Mouse (Mus musculus) neural tube, embryonic 13.5 days (tissue): ENCODE data around the gene Nav2. TPM values are rescaled to one million over a fixed set of nuclear protein-coding genes. Genes with fewer than 3 reads are reported as not detected.

Experiments used
- ATAC-seq: fragments of 200-750 bp; cut with Nextera tagmentation; 2 replicates; pipeline ENCODE4 v1.8.0; 2017; ENCODE audit warnings: low read depth, mild to moderate bottlenecking, moderate TSS enrichment, moderate library complexity
- H3K27ac ChIP-seq: fragments of 300-500 bp; sonication (generic); replicated peaks from 2 replicates; pipeline ENCODE4 v1.5.1; 2015; ENCODE audit warnings: moderate library complexity, mild to moderate bottlenecking, inconsistent platforms
- H3K27me3 ChIP-seq: fragments of 300-500 bp; sonication (generic); 2 replicates; pipeline ENCODE4 v1.6.1; 2015; ENCODE audit warnings: mild to moderate bottlenecking, inconsistent platforms
- H3K36me3 ChIP-seq: fragments of 300-500 bp; sonication (generic); 2 replicates; pipeline ENCODE4 v1.6.1; 2015; ENCODE audit warnings: mild to moderate bottlenecking, inconsistent platforms
- H3K4me1 ChIP-seq: fragments of 300-500 bp; sonication (generic); replicated peaks from 2 replicates; pipeline ENCODE4 v1.6.1; 2015; ENCODE audit warnings: inconsistent platforms
- H3K4me2 ChIP-seq: fragments of 300-500 bp; sonication (generic); 2 replicates; pipeline ENCODE4 v1.6.1; 2015; ENCODE audit warnings: inconsistent platforms, mild to moderate bottlenecking, moderate library complexity
- H3K4me3 ChIP-seq: fragments of 300-500 bp; sonication (generic); 2 replicates; pipeline ENCODE4 v1.5.1; 2015; ENCODE audit warnings: mild to moderate bottlenecking, inconsistent platforms
- H3K9ac ChIP-seq: fragments of 300-500 bp; sonication (generic); 2 replicates; pipeline ENCODE4 v1.6.1; 2015; ENCODE audit warnings: moderate library complexity, mild to moderate bottlenecking, inconsistent platforms
- H3K9me3 ChIP-seq: fragments of 300-500 bp; sonication (generic); 2 replicates; pipeline ENCODE4 v1.6.1; 2016; ENCODE audit warnings: inconsistent platforms
- WGBS: fragments of 180-500 bp; shearing (Covaris S2); methylation state at CpG from one replicate; pipeline ENCODE4 v1.1.7; 2015; 5-methylcytosine and 5-hydroxymethylcytosine counted together
- polyA plus RNA-seq: library from polyadenylated mRNA; unstranded; fragments of >200 nt; fragmentation: Nextera tagmentation; extraction: Ambion mirVana; gene quantifications from 2 replicates; pipeline ENCODE4 v1.2.1, GENCODE M21; 2015

Nav2 gene
- polyA plus RNA-seq = 19.6 and 19.9 TPM in 2 replicates

DNA sequence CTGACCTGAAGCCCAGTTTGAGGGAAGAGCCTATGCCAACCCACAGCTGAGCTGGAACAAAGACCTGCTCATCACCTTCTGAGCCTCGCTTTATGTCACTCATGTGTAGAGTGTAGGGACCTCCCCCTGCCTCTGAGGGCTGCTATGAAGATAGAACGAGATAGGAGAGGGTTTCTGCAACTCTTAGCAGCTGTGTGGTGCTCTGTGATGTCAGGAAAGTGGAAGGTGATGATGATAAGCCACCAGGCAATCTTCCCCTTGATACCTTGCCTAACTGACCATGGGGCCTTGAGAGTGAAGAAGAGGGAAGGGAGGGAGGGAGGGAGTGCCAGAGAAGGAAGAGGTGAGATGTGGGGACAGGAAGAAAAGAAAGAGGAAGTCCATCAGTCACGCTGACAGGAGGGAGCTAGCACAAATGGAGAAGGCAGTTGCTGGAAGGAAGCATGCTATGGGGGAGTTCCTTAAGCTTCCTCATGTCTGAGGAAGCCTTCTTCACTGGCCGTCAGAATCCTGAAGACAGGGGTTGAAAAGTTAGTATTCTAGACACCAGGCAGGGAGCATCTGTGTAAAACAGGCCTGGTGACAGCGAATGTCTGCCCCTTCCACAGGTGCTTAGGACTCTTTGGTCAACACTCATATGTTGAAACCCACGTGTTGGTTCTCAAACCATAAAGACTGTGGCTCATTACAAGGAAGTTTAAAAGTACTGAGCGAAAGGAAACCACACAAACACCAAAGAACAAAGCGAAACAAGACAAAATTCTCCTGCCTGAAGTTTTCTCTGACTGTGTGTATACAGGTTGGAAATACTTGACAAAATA is at the start of gene Nav2:
TSS of gene Nav2 (plus strand) at position 196 of the 821 bp plus-strand sequence.
- no peak within 1 kb of the TSS for H3K4me3 ChIP-seq
- no peak for ATAC-seq
- H3K4me1 ChIP-seq = peaks cover 17% of the 10 kb centered on the region
- H3K9ac ChIP-seq = no peak within 1 kb of the TSS
- no peaks in the 10 kb centered on the region for H3K27me3 ChIP-seq
- 74% methylated on average over 8 of the region's 8 CpGs for WGBS
- no peak within 1 kb of the TSS for H3K4me2 ChIP-seq
- H3K36me3 ChIP-seq = no peaks in the 10 kb centered on the region
- H3K27ac ChIP-seq = no peak within 1 kb of the TSS
- no peaks in the 10 kb centered on the region for H3K9me3 ChIP-seq

- no peaks in the 10 kb centered on the region for H3K4me1 ChIP-seq
- H3K27ac ChIP-seq = no peak overlapping the region
- H3K27me3 ChIP-seq = no peaks in the 10 kb centered on the region
- H3K9ac ChIP-seq = no peak overlapping the region
- H3K4me3 ChIP-seq = no peak overlapping the region
- H3K36me3 ChIP-seq = no peaks in the 10 kb centered on the region
- 92% methylated on average over 4 of the region's 4 CpGs for WGBS
- no peaks in the 10 kb centered on the region for H3K9me3 ChIP-seq
- H3K4me2 ChIP-seq = no peak overlapping the region
- ATAC-seq = no peak
Observed at GRCm38 (mm10) chr7:48859362-48859761, 49.2 kb upstream of the Nav2 start.

DNA sequence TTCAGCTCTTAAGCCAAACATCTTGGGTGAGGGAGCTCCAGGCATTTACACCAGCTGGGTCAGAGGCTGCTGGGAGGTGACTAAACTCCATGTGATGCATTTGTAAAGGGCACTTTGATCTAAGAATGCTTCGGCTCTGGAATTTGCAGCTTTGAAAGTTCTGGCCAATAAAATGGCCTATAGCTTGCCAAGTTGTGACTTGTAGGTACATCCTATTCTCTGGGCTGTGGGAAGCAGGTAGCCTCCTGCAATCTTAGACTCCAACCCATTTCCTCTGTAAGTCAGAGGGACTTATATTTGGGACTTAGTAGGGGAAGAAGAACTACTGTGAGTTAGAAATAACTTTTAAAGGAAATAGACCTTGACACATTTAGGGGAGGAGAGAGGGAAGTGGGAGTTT is 47.6 kb upstream of the Nav2 start:
- Histone ChIP-seq H3K27me3 (no peaks in the 10 kb centered on the region), H3K9me3 (no peaks in the 10 kb centered on the region), H3K36me3 (no peaks in the 10 kb centered on the region), H3K4me2 (no peak overlapping the region), H3K27ac (no peak overlapping the region), H3K9ac (no peak overlapping the region), H3K4me3 (no peak overlapping the region), H3K4me1 (no peaks in the 10 kb centered on the region)
- no peak for ATAC-seq
- 40% methylated on average over 1 of the region's 1 CpGs for WGBS

DNA sequence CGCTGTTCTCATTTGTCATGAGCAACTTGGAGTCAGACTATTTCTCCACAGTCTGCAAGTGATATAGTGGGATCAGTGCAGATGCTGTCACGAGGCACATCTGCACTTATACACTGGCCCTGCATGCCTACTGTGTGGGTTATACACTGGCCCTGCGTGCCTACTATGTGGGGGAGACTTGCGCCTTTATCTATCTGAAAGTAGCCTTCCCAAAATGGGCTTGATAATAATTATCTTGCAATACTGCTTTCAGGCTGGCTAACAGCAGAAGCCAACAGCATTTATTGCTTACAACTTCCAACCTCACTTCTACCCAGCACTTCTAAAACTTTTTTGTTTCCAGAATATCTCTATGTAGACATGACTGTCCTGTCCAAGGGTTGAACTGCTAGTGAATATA is 46.7 kb upstream of the Nav2 start:
- H3K36me3 ChIP-seq = no peaks in the 10 kb centered on the region
- no peaks in the 10 kb centered on the region for H3K9me3 ChIP-seq
- no peak for ATAC-seq

GRCm38 (mm10) chr7:48864199-48864598 is 44.3 kb upstream of the Nav2 start:
- ATAC-seq = no peak
- Histone ChIP-seq H3K9me3 (no peaks in the 10 kb centered on the region), H3K4me1 (no peaks in the 10 kb centered on the region), H3K27ac (no peak overlapping the region), H3K27me3 (no peaks in the 10 kb centered on the region), H3K4me3 (no peak overlapping the region), H3K36me3 (no peaks in the 10 kb centered on the region), H3K9ac (no peak overlapping the region), H3K4me2 (no peak overlapping the region)

More for the DNA sequence above, 46.7 kb upstream of the Nav2 start:
- 94% methylated on average over 4 of the region's 4 CpGs for WGBS
- Histone ChIP-seq H3K9ac (no peak overlapping the region), H3K4me3 (no peak overlapping the region), H3K27ac (no peak overlapping the region), H3K4me2 (no peak overlapping the region), H3K27me3 (no peaks in the 10 kb centered on the region), H3K4me1 (no peaks in the 10 kb centered on the region)

DNA sequence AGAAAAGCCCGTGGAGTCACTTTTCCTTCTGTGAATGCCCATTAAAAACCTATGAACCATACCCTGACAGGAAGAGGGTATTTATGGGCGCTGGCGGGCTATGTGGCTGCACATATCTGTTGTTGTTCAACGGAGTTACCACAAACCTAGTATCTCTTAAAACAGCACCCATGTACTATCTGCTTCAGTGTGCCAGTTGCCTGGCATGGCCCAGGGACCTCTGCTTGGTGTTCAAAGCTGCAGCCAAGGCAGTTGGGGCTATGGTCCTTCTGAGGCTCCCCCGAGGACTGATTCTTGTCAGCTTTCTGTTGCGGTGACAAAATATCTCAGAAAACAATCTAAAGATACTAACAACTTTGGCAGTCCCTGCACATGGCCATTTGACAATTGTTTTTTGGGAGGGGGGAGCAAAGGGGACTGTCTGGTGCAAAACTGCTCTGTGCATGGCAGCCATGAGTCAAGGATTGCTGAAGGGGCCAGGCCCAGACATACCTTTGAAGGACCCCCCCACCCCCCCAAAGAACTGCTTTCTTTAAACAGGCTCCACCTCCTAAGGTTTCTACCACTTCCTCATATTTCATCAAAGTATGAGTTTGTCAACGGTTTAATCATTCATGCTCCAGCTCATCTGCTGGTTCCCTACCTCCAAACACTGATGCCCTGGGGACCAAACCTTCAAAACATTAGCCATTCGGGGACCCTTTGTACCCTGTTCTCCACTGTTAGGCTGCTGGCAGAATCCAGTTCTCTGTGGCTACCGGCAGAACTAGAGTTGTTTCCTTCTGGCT is 43.7 kb upstream of the Nav2 start:
- no peak for ATAC-seq
- WGBS = 89% methylated on average over 9 of the region's 9 CpGs
- Histone ChIP-seq H3K36me3 (no peaks in the 10 kb centered on the region), H3K9me3 (no peaks in the 10 kb centered on the region), H3K27ac (no peak overlapping the region), H3K4me2 (no peak overlapping the region), H3K4me3 (no peak overlapping the region), H3K27me3 (no peaks in the 10 kb centered on the region), H3K4me1 (no peaks in the 10 kb centered on the region), H3K9ac (no peak overlapping the region)

DNA sequence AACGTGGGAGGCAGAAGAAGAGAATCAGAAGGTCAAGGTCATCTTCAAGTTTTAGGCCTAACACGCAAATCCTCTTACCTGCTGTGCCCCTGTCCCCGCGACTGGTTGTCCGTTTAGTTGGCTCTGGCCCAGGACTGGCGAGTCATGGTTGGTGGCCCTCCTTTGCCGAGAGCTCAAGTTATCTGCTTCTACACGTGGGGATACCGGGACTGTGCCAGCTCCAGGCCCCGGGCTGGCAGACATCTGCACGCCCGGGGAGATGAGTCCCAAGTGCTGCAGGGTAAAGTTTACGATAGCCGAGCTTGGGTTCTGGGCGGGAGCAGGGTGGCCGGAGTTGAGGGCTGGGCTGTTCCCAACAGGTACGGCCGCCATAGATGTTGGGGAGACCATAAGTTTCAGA is 40.9 kb upstream of the Nav2 start:
- Histone ChIP-seq H3K4me1 (no peaks in the 10 kb centered on the region), H3K9me3 (no peaks in the 10 kb centered on the region), H3K4me3 (no peak overlapping the region), H3K4me2 (no peak overlapping the region), H3K9ac (no peak overlapping the region), H3K36me3 (peaks cover 17% of the 10 kb centered on the region), H3K27me3 (no peaks in the 10 kb centered on the region), H3K27ac (no peak overlapping the region)
- ATAC-seq = no peak
- 91% methylated on average over 18 of the region's 18 CpGs for WGBS

DNA sequence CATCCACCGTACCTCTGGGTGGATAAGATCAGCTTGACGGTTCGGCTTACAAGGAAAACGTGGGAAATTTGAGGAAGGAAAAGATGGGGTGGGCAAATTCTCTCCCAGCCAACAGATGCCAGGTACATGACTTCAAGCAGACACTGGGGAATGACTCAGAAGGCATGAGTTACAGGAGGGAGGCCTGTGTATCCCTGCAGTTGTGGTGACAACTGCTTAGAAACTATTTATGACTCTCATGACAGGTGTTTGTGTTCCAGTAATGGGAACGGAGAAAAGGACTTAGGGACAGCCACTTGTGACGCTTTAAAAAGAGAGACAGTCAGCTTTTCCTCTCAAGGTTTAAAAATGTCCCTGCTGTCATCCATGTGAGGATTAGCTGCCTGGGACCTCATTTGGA is 38.4 kb upstream of the Nav2 start:
- H3K36me3 ChIP-seq = peaks cover 27% of the 10 kb centered on the region

GRCm38 (mm10) chr7:48870579-48871180 is 37.8 kb upstream of the Nav2 start:
- H3K27ac ChIP-seq = no peak overlapping the region
- H3K4me3 ChIP-seq = no peak overlapping the region
- no peaks in the 10 kb centered on the region for H3K9me3 ChIP-seq
- 93% methylated on average over 21 of the region's 21 CpGs for WGBS
- H3K4me1 ChIP-seq = no peaks in the 10 kb centered on the region
- no peaks in the 10 kb centered on the region for H3K27me3 ChIP-seq
- no peak overlapping the region for H3K9ac ChIP-seq
- ATAC-seq = no peak
- H3K36me3 ChIP-seq = peaks cover 27% of the 10 kb centered on the region
- no peak overlapping the region for H3K4me2 ChIP-seq

More for the DNA sequence above, 38.4 kb upstream of the Nav2 start:
- no peaks in the 10 kb centered on the region for H3K9me3 ChIP-seq
- no peaks in the 10 kb centered on the region for H3K4me1 ChIP-seq
- ATAC-seq = no peak
- no peaks in the 10 kb centered on the region for H3K27me3 ChIP-seq
- WGBS = 87% methylated on average over 6 of the region's 6 CpGs
- H3K4me2 ChIP-seq = no peak overlapping the region
- H3K4me3 ChIP-seq = no peak overlapping the region
- H3K27ac ChIP-seq = no peak overlapping the region
- no peak overlapping the region for H3K9ac ChIP-seq

DNA sequence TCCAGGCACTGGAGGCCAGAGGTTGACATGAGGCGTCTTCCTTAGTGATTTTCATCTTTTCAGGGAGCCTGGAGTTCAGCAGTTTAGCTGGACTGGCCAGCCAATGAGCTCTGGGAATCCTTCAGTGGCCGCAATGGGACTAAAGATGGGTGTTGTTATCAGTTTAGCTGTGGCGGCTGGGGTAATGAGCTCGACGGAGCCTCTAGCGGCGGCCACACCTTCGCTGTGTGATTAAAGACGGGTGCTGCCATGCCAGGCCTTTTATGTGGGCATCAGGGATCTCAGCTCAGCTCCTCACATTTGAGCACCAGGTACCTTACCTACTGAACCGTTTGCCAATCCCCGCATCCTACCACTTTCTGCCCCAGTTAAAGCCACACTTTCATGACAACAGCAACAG is 37.2 kb upstream of the Nav2 start:
- H3K4me1 ChIP-seq = no peaks in the 10 kb centered on the region
- no peak overlapping the region for H3K4me3 ChIP-seq
- H3K4me2 ChIP-seq = no peak overlapping the region
- H3K36me3 ChIP-seq = peaks cover 27% of the 10 kb centered on the region
- 93% methylated on average over 11 of the region's 11 CpGs for WGBS
- no peak for ATAC-seq
- H3K9ac ChIP-seq = no peak overlapping the region
- H3K27me3 ChIP-seq = no peaks in the 10 kb centered on the region
- no peak overlapping the region for H3K27ac ChIP-seq
- no peaks in the 10 kb centered on the region for H3K9me3 ChIP-seq

DNA sequence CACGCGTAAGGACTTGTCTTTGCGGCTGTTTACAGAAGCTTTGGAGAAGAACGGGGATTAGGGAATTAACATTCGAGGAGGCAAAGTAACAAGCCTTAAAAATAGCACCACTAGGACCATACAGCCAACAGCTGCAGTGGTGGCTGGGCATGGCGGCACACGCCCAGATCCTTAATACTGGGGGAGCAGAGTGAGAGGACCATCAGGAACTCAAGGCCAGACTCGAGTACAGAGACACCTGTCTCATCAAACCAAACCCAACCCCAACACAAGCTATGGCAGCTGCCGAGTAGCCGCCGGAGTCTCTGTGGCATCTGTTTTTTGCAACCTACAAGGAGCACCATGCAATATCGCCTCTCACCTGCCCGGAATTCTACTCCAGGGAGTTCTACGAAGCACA is 33.4 kb upstream of the Nav2 start:
- Histone ChIP-seq H3K9ac (no peak overlapping the region), H3K4me1 (peaks cover 18% of the 10 kb centered on the region; the same call in 1 of the 2 replicates), H3K27ac (no peak overlapping the region), H3K4me2 (no peak overlapping the region), H3K27me3 (no peaks in the 10 kb centered on the region), H3K9me3 (no peaks in the 10 kb centered on the region), H3K4me3 (no peak overlapping the region), H3K36me3 (peaks cover 26% of the 10 kb centered on the region)
- no peak for ATAC-seq
- WGBS = 94% methylated on average over 14 of the region's 14 CpGs

DNA sequence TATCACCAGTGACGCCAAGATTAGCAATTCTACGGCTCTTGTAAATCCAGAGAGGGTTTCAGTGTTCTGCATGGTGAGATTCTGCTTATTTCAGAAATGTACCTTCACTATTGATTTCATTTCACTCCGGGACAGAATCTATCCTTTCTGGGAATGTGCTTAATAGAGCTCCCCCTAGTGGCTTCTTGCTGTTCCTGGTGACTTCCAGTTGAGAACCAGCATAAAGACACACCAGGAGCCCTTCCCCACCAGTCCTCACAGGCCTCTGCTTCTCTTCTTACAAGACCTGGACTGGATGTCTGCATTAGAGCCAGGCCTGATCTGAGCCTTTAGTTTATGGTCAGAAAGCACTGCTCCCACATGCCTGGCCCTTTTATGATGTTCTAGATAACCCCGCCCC is 32.0 kb upstream of the Nav2 start:
- 71% methylated on average over 4 of the region's 4 CpGs for WGBS
- 0 out of 2 replicates have a peak, but pooled peaks cover 3% of the 10 kb centered on the region for H3K27me3 ChIP-seq
- H3K4me2 ChIP-seq = no peak overlapping the region
- no peak for ATAC-seq
- H3K4me1 ChIP-seq = peaks cover 27% of the 10 kb centered on the region
- no peak overlapping the region for H3K27ac ChIP-seq
- H3K9ac ChIP-seq = no peak overlapping the region
- H3K36me3 ChIP-seq = peaks cover 19% of the 10 kb centered on the region
- H3K9me3 ChIP-seq = no peaks in the 10 kb centered on the region
- H3K4me3 ChIP-seq = no peak overlapping the region
